Mouse (Mus musculus): ENCODE data around the gene Iqcc. TPM values are rescaled to one million over a fixed set of nuclear protein-coding genes. Genes with fewer than 3 reads are reported as not detected.
A peak's percentile ranks its signal among the peaks of the same experiment; 100 is the strongest.

Gene Iqcc
- total RNA-seq, 1 experiment from 2014 or later, result 34.9 TPM

- peak; percentile 61 for DNase-seq
Observed at GRCm38 (mm10) chr4:129578466-129578865, 40.4 kb downstream of the Iqcc start, which contains the start of gene Fam167b. TSS of gene Fam167b (minus strand) at chr4:129578549.

- no peak for DNase-seq
Observed at GRCm38 (mm10) chr4:129577688-129578087, 41.2 kb downstream of the Iqcc start.

GRCm38 (mm10) chr4:129576863-129577491 is 41.9 kb downstream of the Iqcc start:
- peak; percentile 87 for DNase-seq

GRCm38 (mm10) chr4:129575171-129575844 is 43.6 kb downstream of the Iqcc start:
- DNase-seq, result peak; percentile 61

GRCm38 (mm10) chr4:129573430-129573829 is 45.5 kb downstream of the Iqcc start, which contains the start of gene Lck:
TSS of gene Lck (minus strand) at chr4:129573641.
- no peak for DNase-seq

GRCm38 (mm10) chr4:129573093-129573370 is 45.9 kb downstream of the Iqcc start:
- DNase-seq, result no peak

- DNase-seq, result no peak
Observed at GRCm38 (mm10) chr4:129572236-129573092, 46.4 kb downstream of the Iqcc start.

GRCm38 (mm10) chr4:129571551-129572084 is 47.3 kb downstream of the Iqcc start:
- no peak for DNase-seq

- DNase-seq, result no peak
Observed at GRCm38 (mm10) chr4:129570028-129570427, 48.9 kb downstream of the Iqcc start.

- peak; percentile 45 for DNase-seq
Observed at GRCm38 (mm10) chr4:129568366-129568765, 50.5 kb downstream of the Iqcc start.

GRCm38 (mm10) chr4:129565139-129565538 is 53.8 kb downstream of the Iqcc start:
- no peak for DNase-seq

Other genes with a start within 250 kb of the Iqcc start
- 8.1 and 9.0 TPM in 2 replicates for gene Zbtb8a, start 241.0 kb downstream of the Iqcc start, total RNA-seq (2021)
- gene Zbtb8b, start 178.2 kb downstream of the Iqcc start, total RNA-seq (2021), result 0.15 and 0.30 TPM in 2 replicates
- 52.3 and 55.7 TPM in 2 replicates for gene Bsdc1, start 157.5 kb downstream of the Iqcc start, total RNA-seq (2021)
- not detected in 2 replicates for gene Tssk3, start 128.1 kb downstream of the Iqcc start, total RNA-seq (2021)
- not detected in 2 replicates for gene Fam229a, start 127.9 kb downstream of the Iqcc start, total RNA-seq (2021)
- 78.9 and 81.4 TPM in 2 replicates for gene Marcksl1, start 105.5 kb downstream of the Iqcc start, total RNA-seq (2021)
- gene Hdac1, start 76.4 kb downstream of the Iqcc start, total RNA-seq (2021), result 55.7 and 59.5 TPM in 2 replicates
- 5.0 and 26.2 TPM in 2 replicates for gene Lck, start 45.5 kb downstream of the Iqcc start, total RNA-seq (2021)
- 30.6 and 32.3 TPM in 2 replicates for gene Fam167b, start 40.5 kb downstream of the Iqcc start, total RNA-seq (2021)
- 175 and 187 TPM in 2 replicates for gene Eif3i, start 18.5 kb downstream of the Iqcc start, total RNA-seq (2021)
- 82.6 and 89.8 TPM in 2 replicates for gene Tmem234, start 18.4 kb downstream of the Iqcc start, total RNA-seq (2021)
- 0.75 and 1.4 TPM in 2 replicates for gene Dcdc2b, start 4.8 kb downstream of the Iqcc start, total RNA-seq (2021)
- gene Ccdc28b, start 4.8 kb upstream of the Iqcc start, total RNA-seq (2021), result 56.7 and 67.4 TPM in 2 replicates
- gene Txlna, start 22.0 kb upstream of the Iqcc start, total RNA-seq (2021), result 61.2 and 64.9 TPM in 2 replicates
- 80.6 and 81.7 TPM in 2 replicates for gene Kpna6, start 53.7 kb upstream of the Iqcc start, total RNA-seq (2021)
- 11.6 and 12.9 TPM in 2 replicates for gene Tmem39b, start 77.7 kb upstream of the Iqcc start, total RNA-seq (2021)
- gene Khdrbs1, start 123.2 kb upstream of the Iqcc start, total RNA-seq (2021), result 69.2 and 78.4 TPM in 2 replicates
- gene Ptp4a2, start 192.1 kb upstream of the Iqcc start, total RNA-seq (2021), result 313 and 326 TPM in 2 replicates